Mouse (Mus musculus) CD4-positive helper T cell, adult 2 months (primary cell): ENCODE measurements around the gene Cacna2d2.
"Not testable (repeated sequence)": the region's sequence is repeated elsewhere in the genome, so short reads cannot be mapped to it uniquely, and the experiment has no call there.

ENCODE experiments used
- DNase-seq: peaks from one replicate; pipeline ENCODE4 v3.0.0-alpha.2; 2012; ENCODE audit warnings: low read depth, missing footprints, low spot score

Cacna2d2 gene

DNA sequence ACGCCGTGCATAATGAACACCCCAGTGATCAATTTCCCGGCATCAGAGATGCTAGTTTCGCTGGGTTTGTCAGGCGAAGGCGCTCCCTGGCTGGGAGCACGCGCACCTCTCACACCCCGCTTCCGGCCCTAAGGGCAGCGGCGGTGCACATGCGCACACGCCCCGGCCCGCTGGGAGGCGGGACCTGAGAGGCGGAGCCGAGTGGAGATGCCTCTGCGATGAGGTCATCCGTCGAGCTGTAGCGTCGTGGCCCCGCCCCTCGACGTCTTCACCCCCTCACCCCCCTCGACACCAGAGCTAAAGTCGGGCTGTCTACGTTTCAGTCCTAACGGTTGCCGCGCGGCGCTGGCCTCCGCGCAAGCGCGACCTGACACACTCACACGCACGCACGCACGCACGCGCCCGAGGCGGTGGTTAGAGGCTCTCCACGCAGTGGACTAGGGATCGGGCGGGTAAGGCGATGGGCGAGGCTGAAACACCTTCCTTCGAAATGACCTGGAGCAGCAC, 155.0 kb downstream of the Cacna2d2 start:
- peak; percentile 100 for DNase-seq

DNA sequence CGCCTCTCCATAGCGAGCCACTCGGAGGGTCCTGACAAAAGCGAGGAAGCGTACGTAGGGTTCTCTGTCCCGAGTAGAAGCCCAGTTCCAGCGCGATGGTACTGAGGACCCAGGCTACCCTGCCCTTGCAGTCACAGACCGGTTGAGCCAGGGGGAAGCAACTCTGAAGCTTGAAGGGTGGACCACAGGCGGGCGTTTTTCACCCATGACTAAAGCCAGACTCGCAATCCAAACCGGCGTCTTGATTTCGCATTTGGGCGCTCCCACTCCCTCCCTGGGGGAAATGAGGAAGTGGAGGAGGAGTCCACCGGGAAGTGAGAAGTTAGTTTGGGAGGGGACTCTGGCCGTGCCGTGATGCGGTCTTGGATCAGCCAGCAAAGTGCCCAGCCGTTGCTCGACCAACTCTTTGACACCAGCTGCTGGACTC, 155.6 kb downstream of the Cacna2d2 start:
- DNase-seq = no peak

DNA sequence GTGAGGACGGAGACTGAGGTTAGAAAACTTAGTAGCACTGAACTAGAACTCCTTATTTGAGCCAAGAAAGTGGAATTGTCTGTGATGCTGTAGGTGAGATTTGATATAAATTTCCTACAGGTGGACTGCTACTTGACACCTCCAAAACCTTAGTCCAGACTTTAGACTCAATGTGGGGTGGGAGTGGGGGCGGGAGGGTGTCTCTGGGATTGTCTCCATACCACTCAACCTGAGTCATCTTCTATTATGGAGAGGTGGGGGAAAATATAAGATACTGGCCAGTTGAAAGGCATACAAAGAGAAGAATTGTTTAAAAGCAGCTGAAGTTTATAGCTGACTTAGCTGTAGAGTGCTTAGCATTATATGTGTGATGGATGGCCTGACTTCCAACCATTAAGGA, 156.3 kb downstream of the Cacna2d2 start:
- DNase-seq = no peak

GRCm38 (mm10) chr9:107556346-107556745, 156.9 kb downstream of the Cacna2d2 start:
- DNase-seq = no peak

- DNase-seq = peak; percentile 92
Observed at GRCm38 (mm10) chr9:107563029-107563581, 163.7 kb downstream of the Cacna2d2 start, which contains the start of gene Tusc2. Tusc2 (plus strand) TSS chr9:107563255.

GRCm38 (mm10) chr9:107565556-107565955, 166.1 kb downstream of the Cacna2d2 start:
- DNase-seq = not testable (repeated sequence)

- peak; percentile 73 for DNase-seq
Observed at GRCm38 (mm10) chr9:107566041-107566709, 166.8 kb downstream of the Cacna2d2 start.

DNA sequence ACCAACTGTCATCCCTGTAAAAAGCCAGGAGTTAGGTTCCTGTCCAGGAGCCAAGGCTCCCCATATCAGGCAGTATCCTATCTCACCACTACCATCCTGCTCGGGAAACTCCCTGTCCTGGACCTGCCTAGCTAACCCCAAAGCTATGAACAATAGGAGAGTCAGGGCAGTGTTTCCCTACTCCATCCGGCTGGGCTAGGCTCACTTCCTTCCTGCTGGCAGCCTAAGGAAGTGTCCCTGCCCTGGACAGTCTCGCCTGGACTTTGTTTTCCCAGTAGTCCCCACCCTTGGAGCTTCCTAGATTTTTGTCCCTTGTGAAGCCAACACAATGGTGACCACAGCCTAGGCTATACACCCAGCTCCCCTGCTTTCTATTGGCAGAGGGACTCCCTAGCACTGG, 167.4 kb downstream of the Cacna2d2 start:
- DNase-seq = no peak

DNA sequence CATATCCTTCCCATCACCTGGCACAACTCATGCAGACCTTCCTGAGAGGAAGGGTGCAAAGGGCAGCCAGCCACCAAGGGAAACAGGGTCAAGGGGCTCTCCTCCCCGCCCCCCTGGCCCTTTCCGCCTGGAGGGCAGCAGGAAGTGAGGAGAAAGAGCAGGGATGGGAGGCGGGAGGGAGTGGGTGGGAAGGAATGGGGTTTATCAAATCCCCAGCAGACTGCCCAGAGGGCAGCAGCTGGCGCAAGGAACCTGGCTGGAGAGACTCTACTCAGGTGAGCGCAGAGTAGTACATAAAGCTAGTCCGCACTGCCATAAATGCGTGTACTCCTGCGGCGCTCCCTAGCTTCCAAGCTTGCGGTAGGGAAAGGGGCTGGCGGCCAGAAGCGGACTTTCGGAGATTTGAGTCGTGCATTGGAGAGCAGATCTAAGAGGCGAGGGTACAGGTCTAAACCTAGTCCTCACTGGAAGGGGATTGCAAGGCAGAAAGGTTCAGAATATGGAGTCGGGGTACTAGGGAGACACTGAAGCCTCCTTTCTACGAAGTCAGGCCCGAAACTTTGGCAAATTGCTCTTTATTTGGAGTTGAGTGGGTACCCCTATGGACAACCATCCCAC, 168.4 kb downstream of the Cacna2d2 start, which contains the start of gene Hyal2:
Gene Hyal2, plus strand, starts transcription at position 244 of the 618 bp plus-strand sequence.
- DNase-seq = no peak

- peak; percentile 89 for DNase-seq
Observed at GRCm38 (mm10) chr9:107568331-107569261, 169.2 kb downstream of the Cacna2d2 start.

DNA sequence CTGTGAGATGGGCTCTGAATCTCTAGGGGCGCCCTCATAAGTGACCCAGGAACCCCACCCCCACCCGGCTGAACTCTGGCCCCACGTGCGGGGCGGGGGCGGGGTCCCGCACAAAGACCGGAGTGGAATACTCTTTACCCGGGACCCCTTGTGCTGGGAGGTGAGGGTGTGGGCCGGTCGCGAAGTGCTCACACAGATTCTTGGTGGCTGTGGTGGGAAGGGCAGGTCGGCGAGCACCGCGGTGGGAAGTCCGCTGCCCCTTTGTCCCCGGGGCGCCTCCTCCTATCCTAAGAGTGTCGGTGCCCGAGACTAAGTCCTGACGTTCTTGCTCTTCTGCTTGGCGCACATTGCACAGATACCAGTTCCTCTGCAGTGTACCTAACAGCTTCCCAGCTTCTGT, 169.9 kb downstream of the Cacna2d2 start:
- DNase-seq = no peak

DNA sequence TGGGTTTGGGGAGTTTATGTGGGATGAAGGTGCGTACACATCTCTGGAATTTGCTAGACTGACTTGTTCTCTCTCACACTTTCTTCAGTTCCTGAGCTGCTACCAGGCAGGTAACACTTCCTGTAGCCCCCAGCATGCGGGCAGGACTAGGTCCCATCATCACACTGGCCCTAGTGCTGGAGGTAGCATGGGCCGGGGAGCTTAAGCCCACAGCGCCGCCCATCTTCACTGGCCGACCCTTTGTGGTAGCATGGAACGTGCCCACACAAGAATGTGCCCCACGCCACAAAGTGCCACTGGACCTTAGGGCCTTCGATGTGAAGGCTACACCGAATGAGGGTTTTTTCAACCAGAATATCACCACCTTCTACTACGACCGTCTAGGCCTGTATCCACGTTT, 170.6 kb downstream of the Cacna2d2 start:
- no peak for DNase-seq

DNA sequence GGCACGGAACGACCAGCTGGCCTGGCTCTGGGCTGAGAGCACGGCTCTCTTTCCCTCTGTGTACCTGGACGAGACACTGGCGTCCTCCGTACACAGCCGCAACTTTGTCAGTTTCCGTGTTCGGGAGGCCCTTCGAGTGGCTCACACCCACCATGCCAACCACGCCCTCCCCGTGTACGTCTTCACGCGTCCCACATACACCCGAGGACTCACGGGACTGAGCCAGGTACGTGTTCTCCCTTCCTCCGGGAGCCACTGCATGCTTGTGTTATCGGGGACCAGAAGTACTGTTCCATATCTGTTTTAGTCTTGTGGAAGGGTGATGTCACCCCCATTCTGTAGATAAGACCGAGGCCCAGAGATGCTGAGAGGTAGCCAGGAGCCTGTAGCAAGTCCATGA, 171.4 kb downstream of the Cacna2d2 start:
- DNase-seq = no peak

DNA sequence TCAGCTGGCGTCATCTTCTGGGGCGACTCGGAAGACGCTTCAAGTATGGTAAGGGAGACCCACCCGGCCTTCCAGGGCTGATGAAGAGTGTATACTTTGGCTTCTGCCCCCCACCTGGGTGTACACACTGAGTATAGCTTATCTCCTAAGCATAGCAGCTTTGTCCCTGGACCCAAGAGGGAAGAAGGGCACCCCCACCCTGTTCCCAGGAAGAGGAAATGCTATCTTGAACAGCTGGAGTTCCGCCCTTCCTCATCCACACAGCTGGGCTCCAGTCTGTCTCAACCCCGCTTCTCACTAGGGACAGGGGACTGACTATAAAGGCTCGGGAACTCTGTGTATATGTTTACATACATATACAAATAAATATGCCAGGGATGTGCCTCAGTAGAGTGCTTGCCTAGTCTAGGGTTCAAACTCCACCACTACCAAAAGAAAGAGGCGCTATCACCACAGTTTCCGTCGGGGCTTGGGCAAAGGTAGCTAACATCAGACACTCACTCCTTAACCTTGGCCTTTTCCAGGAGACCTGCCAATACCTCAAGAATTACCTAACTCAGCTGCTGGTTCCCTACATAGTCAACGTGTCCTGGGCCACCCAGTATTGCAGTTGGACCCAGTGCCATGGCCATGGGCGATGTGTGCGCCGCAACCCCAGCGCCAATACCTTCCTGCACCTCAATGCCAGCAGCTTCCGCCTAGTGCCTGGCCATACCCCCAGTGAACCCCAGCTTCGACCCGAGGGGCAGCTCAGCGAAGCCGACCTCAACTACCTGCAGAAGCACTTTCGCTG, 172.3 kb downstream of the Cacna2d2 start:
- DNase-seq = no peak

DNA sequence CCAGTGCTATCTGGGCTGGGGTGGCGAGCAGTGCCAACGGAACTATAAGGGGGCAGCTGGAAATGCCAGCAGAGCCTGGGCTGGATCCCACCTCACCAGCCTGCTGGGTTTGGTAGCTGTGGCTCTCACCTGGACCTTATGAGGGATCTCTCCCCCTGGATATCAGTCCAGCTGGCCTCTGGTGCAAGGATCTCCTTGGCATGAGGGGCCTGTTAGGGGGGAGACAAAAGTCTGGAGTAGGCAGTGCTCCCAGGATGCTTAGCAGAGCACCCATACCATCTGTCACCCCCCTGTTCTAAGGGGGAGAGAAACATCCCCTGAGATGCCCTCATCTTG, 172.9 kb downstream of the Cacna2d2 start:
- no peak for DNase-seq

DNA sequence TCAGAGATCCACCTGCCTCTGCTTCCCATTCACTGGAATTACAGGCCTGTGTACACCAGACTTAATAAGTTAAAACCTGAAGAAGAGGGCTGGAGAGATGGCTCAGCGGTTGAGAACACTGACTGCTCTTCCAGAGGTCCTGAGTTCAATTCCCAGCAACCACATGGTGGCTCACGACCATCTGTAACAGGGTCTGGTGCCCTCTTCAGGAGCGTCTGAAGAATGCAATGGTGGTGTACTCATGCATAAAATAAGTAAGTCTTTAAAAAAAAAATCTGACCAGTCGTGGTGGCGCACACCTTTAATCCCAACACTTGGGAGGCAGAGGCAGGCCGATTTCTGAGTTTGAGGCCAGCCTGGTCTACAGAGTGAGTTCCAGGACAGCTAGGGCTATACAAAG, 174.4 kb downstream of the Cacna2d2 start:
- DNase-seq = not testable (repeated sequence)

DNA sequence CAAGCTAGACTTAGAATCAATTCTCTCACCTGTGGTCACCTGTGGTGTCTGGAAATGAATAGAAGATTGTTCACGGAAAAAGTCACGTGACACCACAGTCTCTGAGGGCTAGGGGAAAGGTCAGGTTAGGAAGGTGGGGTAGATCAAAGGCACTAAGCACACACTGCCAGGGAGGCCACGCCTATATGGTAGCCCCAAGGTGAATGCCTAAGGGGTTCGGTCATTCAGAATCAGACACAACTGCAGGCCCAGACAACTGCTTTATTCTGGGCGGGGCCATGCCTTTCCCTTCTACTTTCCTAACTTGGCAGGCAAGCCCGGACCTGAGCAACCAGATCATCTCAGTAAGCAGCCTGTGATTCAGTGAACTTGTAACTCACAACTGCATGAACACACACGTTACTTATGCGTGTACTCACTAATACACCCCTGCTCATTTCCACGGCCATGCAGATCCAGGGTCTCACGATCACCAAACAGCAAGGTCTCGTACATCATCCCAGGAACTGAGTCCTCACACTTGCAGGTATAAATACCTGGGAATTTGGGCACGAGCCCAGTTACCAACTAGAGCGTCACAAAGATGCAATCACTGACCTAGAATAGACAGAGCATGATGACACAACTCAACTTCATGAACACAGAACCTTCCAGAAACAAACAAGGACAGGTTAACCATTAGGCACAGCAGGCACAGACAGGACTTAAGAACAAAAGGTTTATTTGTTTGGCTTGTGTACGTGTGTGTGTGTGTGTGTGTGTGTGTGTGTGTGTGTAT, 176.4 kb downstream of the Cacna2d2 start:
- DNase-seq = no peak

DNA sequence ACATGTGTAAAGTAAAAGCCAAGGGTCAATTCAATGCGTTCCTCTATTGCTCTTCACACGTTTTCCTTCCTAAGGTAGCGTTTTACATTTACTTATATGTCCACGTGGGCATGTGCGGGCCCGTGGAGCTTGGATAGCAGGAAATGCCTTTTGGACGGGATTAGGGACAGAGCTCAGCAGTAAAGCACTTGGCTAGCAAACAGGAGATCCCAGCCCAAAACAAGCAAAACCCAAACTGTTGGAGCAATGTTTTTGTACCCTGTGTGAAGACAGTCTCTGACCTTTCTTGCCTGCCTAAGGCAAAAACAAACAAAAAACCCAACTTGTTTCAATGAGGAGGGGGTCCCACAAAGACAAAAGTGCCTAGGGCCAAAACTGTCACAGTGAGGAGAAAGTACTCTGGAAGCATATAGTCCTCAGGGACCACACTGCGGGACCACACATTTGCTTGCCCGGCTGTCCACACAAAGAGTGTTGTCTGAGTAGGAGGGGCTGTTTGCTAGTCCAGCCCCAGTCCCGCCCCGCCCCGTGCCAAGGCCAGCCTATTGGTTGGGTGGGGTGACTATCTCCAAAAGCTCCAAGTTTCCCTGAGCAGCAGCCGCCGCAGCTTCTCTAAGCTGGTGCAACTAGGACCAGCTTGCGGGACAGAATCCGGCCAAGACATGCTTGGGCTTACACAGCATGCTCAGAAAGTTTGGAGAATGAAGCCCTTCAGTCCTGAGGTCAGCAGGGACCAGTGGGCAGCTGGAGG, 177.1 kb downstream of the Cacna2d2 start, which contains the start of gene Hyal1:
Gene Hyal1, plus strand, starts transcription at position 571 of the 751 bp plus-strand sequence.
- DNase-seq = no peak

DNA sequence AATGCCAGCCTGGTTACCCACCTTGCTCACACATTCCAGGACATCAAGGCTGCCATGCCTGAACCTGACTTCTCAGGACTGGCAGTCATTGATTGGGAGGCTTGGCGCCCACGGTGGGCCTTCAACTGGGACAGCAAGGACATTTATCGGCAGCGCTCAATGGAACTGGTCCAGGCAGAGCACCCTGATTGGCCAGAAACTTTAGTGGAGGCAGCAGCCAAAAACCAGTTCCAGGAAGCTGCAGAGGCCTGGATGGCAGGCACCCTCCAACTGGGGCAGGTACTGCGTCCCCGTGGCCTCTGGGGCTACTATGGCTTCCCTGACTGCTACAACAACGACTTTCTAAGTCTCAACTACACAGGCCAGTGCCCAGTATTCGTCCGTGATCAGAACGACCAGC, 178.5 kb downstream of the Cacna2d2 start:
- DNase-seq = no peak
